Mouse (Mus musculus) large intestine, adult 2 months (tissue): Measurements from ENCODE around the gene Fastkd5. TPM values are rescaled to one million over a fixed set of nuclear protein-coding genes. Genes with fewer than 3 reads are reported as not detected.

Experiments
- DNase-seq: peaks from one replicate; pipeline ENCODE4 v3.0.0-alpha.2; 2012; ENCODE audit warnings: low read depth, low spot score
- WGBS: fragments of 180-500 bp; shearing (Covaris S2); methylation state at CpG from one replicate; pipeline ENCODE4 v1.1.7; 2018; 5-methylcytosine and 5-hydroxymethylcytosine counted together
- polyA plus RNA-seq: library from polyadenylated mRNA; depleted of rRNA; stranded (reverse); fragments of >200 nt; gene quantifications from 2 replicates; pipeline ENCODE4 v1.2.3, GENCODE M21; 2012

Gene Fastkd5
- polyA plus RNA-seq, 1 experiment, result 2.6 TPM

- no peak for DNase-seq
- 46% methylated on average over 21 of the region's 21 CpGs for WGBS
Observed at GRCm38 (mm10) chr2:130635847-130636246, 6.0 kb upstream of the Fastkd5 start.

GRCm38 (mm10) chr2:130634739-130635411, 5.0 kb upstream of the Fastkd5 start:
- 58% methylated on average over 38 of the region's 38 CpGs for WGBS
- no peak for DNase-seq

GRCm38 (mm10) chr2:130634006-130634738, 4.3 kb upstream of the Fastkd5 start:
- DNase-seq, result no peak
- 69% methylated on average over 14 of the region's 14 CpGs for WGBS

GRCm38 (mm10) chr2:130632887-130633675, 3.3 kb upstream of the Fastkd5 start:
- DNase-seq, result no peak
- WGBS, result 70% methylated on average over 5 of the region's 5 CpGs

- WGBS, result 69% methylated on average over 1 of the region's 1 CpGs
Observed at GRCm38 (mm10) chr2:130632416-130632815, 2.6 kb upstream of the Fastkd5 start.

GRCm38 (mm10) chr2:130629080-130629838, 568 bp downstream of the Fastkd5 start:
- 1% methylated on average over 37 of the region's 37 CpGs for WGBS
- no peak for DNase-seq

More at GRCm38 (mm10) chr2:130632416-130632815, 2.6 kb upstream of the Fastkd5 start:
- no peak for DNase-seq

GRCm38 (mm10) chr2:130628424-130628823, 1.4 kb downstream of the Fastkd5 start:
- WGBS, result 51% methylated on average over 3 of the region's 3 CpGs
- no peak for DNase-seq

GRCm38 (mm10) chr2:130618972-130619371, 10.9 kb downstream of the Fastkd5 start:
- WGBS, result 74% methylated on average over 7 of the region's 7 CpGs
- no peak for DNase-seq

GRCm38 (mm10) chr2:130613091-130613490, 16.7 kb downstream of the Fastkd5 start:
- DNase-seq, result no peak
- 60% methylated on average over 3 of the region's 3 CpGs for WGBS

- DNase-seq, result no peak
- WGBS, result 88% methylated on average over 4 of the region's 4 CpGs
Observed at GRCm38 (mm10) chr2:130602195-130602594, 27.6 kb downstream of the Fastkd5 start.

- WGBS, result 76% methylated on average over 3 of the region's 3 CpGs
- DNase-seq, result no peak
Observed at GRCm38 (mm10) chr2:130598399-130598798, 31.4 kb downstream of the Fastkd5 start.

- DNase-seq, result no peak
- WGBS, result 50% methylated on average over 1 of the region's 1 CpGs
Observed at GRCm38 (mm10) chr2:130597601-130598010, 32.2 kb downstream of the Fastkd5 start.

- no peak for DNase-seq
- WGBS, result 95% methylated on average over 1 of the region's 1 CpGs
Observed at GRCm38 (mm10) chr2:130595596-130595995, 34.2 kb downstream of the Fastkd5 start.

- no peak for DNase-seq
- 91% methylated on average over 2 of the region's 2 CpGs for WGBS
Observed at GRCm38 (mm10) chr2:130591016-130591415, 38.8 kb downstream of the Fastkd5 start.

GRCm38 (mm10) chr2:130589761-130590160, 40.1 kb downstream of the Fastkd5 start:
- DNase-seq, result no peak
- WGBS, result 85% methylated on average over 2 of the region's 2 CpGs

GRCm38 (mm10) chr2:130589157-130589556, 40.7 kb downstream of the Fastkd5 start:
- WGBS, result 64% methylated on average over 4 of the region's 4 CpGs
- no peak for DNase-seq

GRCm38 (mm10) chr2:130588373-130588772, 41.5 kb downstream of the Fastkd5 start:
- no peak for DNase-seq
- 72% methylated on average over 2 of the region's 2 CpGs for WGBS

- no peak for DNase-seq
- 79% methylated on average over 6 of the region's 6 CpGs for WGBS
Observed at GRCm38 (mm10) chr2:130586016-130586415, 43.8 kb downstream of the Fastkd5 start.

GRCm38 (mm10) chr2:130583902-130584560, 45.8 kb downstream of the Fastkd5 start:
- DNase-seq, result no peak
- 72% methylated on average over 10 of the region's 10 CpGs for WGBS
